Mouse (Mus musculus): ENCODE results near the gene Rbfox3.

DNA sequence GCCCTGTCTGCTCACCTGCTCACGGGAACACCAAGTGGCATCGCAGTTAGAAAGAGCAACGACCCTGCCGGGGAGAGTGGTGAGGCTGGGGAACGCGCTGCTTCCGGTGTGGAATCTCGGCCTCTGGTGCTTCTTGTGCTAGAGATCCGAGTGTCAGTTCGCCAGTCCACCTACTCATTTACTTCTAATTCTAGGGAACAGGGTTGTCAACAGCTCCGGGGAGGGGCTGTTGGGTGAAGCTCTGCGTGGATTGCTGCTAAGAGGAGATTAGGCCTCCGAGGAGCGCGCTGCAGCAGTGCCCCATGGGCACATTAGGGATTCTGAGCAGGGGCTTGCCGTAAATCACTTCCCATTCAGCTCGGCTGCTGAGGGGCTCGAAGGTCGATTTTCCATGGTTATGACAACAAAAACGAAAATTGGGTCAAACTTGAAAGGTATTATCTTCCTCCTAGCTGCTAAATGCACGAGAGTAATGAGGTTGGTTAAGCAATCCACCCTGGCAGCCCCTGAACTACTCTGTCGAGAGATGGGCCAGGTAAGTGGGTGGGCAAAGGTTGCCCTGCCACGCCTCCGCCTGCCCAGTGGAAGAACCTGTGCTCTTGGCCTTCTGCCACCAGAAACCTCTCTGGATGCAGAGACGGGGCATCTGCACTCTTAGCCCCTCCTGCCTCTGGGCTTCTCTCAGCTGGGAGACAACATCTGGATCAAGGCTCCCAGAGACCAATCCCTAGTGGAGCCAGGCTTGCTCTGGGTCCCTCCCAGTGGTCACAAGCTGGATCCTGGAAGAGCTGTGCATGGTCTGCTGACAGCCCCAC is 85.9 kb downstream of the Rbfox3 start:
- TF ChIP-seq CTCF (IDR thresholded peaks at IDR 0.05; ENCODE audit: low read depth, low read length) (no peak), GATA1 (IDR thresholded peaks at IDR 0.05; ENCODE audit: borderline replicate concordance, low read length) (no peak), TAL1 (conservative IDR thresholded peaks at IDR 0.05; ENCODE audit: low read depth, low read length) (no peak), POLR2AphosphoS5 (IDR thresholded peaks at IDR 0.05; ENCODE audit: insufficient replicate concordance, low read depth, low read length) (no peak), GATA2 (IDR thresholded peaks at IDR 0.05; ENCODE audit: borderline replicate concordance, low read depth, low read length) (no peak)

Data from G1E (cell line).